Mouse (Mus musculus) cerebellum, postnatal 14 days (tissue): ENCODE data around the gene Ccdc74a.

Source experiments
- DNase-seq, 2 experiments: peaks; one replicate each; pipeline ENCODE4 v3.0.0; 2021; ENCODE audit warnings: mixed read lengths in 2 of 2

Gene Ccdc74a

DNA sequence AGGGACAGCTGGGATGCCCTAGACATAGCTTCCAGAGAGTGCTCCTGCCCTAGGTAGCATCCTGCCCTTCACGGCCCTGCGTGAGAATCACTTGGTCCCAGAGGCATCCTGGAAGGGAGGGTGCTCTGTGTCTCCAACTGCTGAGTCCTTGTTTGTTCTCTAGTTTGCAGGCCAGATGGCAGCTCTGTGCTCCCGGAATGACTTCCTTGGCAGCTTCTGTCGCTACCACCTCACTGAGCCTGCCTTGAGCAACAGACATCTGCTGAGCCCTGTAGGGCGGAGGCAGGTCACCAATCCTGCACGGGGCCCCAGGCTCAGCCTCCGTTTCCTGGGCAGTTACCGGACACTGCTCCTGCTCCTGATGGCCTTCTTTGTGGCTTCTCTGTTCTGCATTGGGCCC lies 4.0 kb upstream of the Ccdc74a start:
- DNase-seq: peak; percentile 85 to 89

GRCm38 (mm10) chr16:17643437-17643990 lies 2.8 kb upstream of the Ccdc74a start:
- peak in 1 of 2 experiments; percentile 31 for DNase-seq

DNA sequence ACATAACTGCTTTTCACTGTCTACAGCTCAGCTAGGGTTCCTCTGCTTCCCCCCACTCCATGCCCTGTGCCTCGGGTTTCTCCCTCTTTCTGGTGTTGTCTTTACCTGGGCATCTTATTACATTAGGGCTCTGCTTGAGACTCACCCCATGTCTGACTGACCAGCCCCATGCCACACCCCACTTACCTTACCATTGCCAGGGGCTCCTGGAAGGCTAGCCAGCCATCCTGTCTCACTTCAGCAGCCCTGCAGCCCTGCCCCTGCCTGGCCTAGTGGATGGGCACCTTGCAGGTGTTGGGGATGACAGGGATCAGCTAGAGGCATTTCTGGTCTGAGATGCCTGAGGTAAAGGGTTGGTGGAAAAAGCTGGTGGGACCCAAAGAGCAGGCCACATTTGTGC lies 886 bp downstream of the Ccdc74a start:
- peak; percentile 28 to 34 for DNase-seq

- DNase-seq: peak; percentile 40 to 42
Observed at GRCm38 (mm10) chr16:17647566-17648340, 1.5 kb downstream of the Ccdc74a start.

GRCm38 (mm10) chr16:17649925-17650605 lies 3.8 kb downstream of the Ccdc74a start:
- peak in 1 of 2 experiments; percentile 24 for DNase-seq

- DNase-seq: peak; percentile 47 to 54
Observed at GRCm38 (mm10) chr16:17650711-17651110, 4.4 kb downstream of the Ccdc74a start.

DNA sequence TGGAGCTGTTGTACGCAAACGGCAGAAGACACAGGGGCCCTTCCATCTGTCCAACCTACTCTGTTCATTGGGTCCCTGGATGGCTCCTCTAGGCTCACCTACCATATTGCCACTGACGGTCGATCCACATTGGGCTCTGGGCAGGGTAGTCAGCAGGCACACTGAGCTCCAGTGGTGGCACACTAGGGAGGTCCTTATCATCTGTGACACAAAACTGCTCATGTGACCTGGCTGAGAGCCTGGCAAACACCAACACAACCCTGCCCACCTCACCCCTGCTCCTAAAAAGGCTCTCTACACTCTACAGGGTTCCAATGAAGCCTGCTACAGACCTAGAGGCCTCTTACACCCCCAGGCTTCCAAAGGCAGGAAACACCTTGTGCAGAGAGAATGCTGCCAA lies 6.3 kb downstream of the Ccdc74a start:
- no peak for DNase-seq

GRCm38 (mm10) chr16:17653601-17654000 lies 7.3 kb downstream of the Ccdc74a start:
- peak in 1 of 2 experiments; percentile 10 for DNase-seq

DNA sequence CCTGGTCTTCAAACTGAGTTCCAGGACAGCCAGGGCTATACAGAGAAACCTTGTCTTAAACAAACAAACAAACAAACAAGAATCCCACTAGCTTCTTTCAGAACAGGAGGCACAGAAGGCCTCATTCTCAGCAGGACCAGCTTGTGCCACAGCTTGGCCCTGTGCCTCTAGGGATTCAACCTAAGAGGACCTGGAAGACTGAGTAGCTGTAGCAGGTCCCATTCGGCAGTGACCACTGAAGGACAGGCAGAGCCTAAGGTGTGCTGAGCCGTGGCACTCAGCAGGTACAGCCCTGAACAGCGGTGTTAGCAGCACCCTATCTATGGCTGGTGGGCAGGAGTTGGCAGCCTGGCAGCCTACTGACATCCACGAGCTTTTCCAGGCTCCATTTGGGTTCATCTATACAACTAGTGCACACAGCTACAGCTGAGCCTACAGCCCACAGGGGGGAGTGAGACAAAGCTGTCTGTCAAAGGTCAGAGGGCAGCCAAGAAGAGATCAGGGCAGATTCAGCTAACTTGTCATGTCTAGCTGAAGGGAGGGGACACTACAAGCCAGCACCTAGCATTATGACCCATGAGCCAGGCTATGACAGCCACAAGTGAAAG lies 8.0 kb downstream of the Ccdc74a start:
- peak in 1 of 2 experiments; percentile 31 for DNase-seq

DNA sequence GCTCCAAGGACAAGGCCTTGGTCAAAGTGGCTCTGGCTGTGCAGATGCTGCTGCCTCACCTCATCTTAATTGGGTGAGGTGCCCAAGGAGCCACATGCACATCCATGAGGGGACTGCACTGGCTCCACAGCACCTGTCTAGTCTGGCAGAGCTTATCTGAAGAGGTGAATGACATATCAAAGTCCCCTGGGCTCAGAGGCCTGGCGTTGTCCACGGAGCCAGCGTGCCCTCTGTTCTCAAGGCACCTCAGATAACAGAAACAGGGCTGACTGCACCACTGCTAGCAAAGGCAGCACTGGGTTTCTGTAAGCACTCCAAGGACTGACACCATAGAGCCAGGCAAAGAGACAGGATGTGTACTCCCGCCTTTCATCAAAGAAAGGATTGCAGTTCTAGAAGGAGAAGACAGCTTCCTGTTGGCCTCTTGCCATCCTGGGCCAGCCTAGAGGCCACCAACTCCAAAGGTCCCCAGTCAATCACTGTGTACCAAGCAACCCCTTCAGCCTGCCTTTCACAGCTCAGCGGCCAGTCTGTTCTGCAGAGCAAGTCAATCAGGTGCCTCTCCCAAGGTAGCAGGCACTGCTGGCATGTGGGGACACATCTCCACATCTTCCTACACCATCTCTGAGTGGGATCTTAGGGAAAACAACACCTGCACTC lies 10.1 kb downstream of the Ccdc74a start:
- DNase-seq: no peak

GRCm38 (mm10) chr16:17665568-17665967 lies 19.3 kb downstream of the Ccdc74a start:
- DNase-seq: no peak

DNA sequence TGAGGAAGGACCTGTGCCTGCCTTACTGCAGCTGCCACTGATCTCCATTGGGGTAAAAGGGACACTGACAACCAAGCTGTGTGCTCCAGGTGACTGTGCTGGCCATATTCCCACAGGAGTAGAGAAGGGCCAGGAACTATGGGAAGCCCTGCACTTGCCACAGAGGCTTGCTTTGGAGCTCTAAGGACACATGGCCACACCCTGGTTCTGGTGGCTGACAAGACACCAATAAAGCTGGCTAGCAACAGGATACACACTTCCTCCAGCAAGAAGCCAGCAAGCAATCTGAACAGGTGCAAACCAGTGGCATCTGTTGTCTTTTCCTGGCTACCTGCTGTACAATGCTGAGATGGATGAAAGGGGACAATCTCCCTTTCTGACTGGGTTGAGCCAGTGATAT lies 23.6 kb downstream of the Ccdc74a start:
- peak; percentile 21 to 22 for DNase-seq

DNA sequence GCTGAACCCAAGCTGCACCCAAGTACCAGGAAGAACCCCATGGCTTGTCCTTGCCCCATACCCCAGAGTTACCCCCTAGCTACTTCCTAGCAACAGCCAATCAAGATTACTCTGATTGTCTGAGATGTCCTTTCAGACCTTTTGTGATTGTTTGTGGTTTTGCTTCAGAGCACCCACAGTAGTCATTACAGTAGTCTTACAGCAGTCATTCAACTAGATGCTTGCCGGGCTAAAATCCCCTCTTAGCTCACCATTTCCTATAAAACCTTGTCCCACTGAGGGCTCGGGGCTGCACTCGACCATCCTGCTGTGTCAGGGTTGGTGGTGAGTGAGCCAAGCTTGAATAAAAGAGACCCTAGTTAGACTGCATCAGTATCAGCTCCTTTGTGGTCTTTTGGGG lies 48.6 kb downstream of the Ccdc74a start:
- DNase-seq: no peak
